Mouse (Mus musculus): ENCODE data around the gene Srcin1.

The Srcin1 gene

GRCm38 (mm10) chr11:97576136-97576906 is at the start of gene Srcin1:
Gene Srcin1, minus strand, starts transcription at chr11:97576186.
- DNase-seq = no peak

DNA sequence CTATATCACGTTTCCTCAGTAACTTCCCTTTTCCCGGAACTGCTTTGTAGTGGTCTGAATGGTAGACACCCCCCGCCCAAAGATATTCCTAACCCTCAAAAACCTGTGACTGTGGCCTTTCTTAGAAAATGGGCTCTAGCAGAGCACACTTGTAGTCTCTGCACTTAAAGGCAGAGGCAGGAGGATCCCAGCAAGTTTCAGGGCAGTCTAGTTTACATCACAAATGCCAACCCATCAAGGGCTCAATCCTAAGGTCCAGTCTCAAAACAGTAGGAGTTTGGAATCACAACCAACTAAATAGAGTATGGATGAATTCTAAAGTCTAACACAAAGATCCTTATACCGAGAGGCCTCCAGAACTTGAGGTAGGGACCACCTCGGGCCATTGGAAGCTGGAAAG is 49.6 kb upstream of the Srcin1 start:
- DNase-seq = no peak

- DNase-seq = no peak
These were observed 47.2 kb upstream of the Srcin1 start for GRCm38 (mm10) chr11:97623166-97623565.

- peak; percentile 72 for DNase-seq
These were observed 46.5 kb upstream of the Srcin1 start for GRCm38 (mm10) chr11:97622440-97622839.

DNA sequence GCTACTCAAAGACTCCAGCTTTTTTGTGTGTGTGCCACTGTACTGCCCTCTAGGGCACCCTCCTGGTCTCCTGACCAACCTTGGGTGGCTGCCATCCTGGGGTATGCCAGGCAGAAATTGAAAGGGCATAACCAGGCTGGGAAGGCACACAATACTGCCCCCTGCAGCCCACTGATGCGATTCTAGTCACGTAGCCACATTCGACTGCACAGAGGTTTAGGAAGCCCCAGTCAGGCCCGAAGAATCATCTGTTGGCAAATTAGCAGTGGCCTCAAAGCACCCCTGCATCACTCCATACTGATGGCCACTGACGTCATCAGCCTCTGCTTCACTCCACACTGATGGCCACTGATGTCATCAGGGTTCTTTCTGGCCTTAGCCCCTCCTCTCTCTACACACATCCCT is 43.4 kb upstream of the Srcin1 start:
- DNase-seq = peak; percentile 66

DNA sequence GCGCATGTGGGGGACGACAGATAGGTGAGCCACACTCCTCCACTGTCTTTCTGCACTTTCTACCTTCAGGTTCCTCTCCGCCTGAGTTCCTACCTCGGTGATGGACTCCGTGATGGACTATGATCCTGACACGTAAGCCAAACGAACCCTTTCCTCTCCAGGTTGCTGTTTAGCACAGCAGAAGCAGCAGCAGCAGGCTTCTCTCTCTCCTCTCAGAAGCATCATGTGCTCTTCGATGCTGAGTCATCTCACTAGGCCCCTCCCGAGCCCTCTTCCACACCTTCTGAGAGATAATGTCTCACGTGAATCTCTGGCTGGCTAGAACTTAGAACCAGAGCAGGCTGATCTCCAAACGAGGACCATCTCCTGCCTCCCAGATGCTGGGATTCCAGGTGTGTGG is 42.4 kb upstream of the Srcin1 start:
- no peak for DNase-seq

DNA sequence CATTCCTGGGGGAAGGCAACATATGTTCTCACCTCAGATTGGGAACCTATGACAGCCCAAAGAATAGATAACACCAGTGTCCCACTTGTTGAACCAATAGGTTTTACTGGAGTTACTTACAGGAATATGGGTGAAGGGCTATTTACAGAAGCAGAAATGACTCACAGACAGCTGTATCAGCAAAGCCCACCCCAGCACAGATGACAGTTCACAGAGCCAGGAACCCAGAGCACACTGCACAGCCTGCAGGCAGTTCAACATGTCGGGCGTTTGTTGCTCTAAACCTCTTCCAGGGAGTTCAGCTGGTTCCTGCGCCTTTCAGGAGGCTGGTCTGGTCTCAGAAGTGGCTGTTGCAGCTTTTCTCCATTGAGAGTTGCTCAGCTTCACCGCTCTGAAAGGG is 39.3 kb upstream of the Srcin1 start:
- no peak for DNase-seq

DNA sequence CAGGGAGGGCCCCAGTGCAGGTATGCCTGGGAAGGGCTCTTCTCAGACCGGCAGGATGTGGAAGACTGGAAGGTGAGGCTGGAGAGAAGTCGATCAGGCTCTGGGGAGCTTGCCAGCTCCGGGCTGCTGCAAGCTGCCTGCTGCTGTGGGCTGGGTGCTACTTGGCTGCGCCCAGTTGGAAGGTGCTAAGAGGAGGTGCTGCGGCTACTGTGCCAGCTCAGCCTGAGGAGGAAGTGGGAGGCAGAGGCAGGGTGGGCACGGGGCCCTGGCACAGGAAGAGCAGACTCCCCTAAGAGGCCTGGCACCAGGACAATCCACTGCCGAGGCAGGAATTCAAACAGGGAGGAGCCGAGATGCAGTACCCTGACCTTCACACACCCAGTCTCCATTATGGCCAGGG is 35.1 kb upstream of the Srcin1 start:
- no peak for DNase-seq

GRCm38 (mm10) chr11:97609743-97610142 is 33.8 kb upstream of the Srcin1 start:
- DNase-seq = no peak

- no peak for DNase-seq
These were observed 32.9 kb upstream of the Srcin1 start for GRCm38 (mm10) chr11:97608933-97609332.

GRCm38 (mm10) chr11:97607056-97607725 is 31.2 kb upstream of the Srcin1 start:
- no peak for DNase-seq

- DNase-seq = no peak
These were observed 27.9 kb upstream of the Srcin1 start for GRCm38 (mm10) chr11:97603891-97604290.

- no peak for DNase-seq
These were observed 26.2 kb upstream of the Srcin1 start for GRCm38 (mm10) chr11:97602223-97602622.

DNA sequence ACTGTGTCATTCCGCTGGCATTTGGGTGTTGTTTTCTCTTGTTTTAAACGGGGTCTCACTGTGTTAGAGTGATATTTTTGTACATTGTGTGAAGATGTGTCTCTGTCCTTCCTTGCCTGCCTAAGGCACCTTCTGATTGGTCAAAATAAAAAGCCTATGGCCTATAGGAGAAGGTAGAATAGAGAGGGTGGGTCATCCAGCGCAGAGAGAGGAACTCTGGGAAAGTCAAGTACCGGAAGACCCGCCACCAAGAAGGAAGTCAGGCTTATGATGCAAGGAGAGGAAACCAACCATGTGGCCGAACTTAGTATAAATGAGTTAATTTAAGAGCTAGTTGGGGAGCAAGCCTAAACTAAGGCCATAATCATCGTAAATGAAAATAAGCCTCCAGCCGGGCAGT is 23.1 kb upstream of the Srcin1 start:
- DNase-seq = no peak

GRCm38 (mm10) chr11:97597945-97598691 is 22.1 kb upstream of the Srcin1 start:
- DNase-seq = no peak

DNA sequence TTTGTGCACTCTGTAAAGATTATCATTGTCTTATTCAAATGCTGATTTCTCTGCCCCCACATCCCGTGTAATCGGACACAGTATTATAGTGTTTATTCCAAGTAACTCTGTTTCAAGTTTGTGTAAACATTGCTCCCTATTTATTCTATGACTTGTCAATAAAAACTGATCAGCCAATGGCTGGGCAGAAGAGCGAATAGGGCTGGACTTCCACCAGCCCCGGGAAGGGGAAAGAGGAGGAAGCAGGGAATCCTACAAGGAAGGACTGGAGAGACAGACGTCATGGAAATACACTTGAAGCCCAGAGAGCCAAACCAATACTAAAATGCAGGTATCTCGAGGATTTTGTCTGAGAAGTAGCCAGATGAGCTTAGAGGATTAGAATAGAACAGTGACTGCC is 18.1 kb upstream of the Srcin1 start:
- DNase-seq = no peak

- no peak for DNase-seq
These were observed 15.9 kb upstream of the Srcin1 start for GRCm38 (mm10) chr11:97591910-97592309.

- no peak for DNase-seq
These were observed 14.4 kb upstream of the Srcin1 start for GRCm38 (mm10) chr11:97590227-97590960.

DNA sequence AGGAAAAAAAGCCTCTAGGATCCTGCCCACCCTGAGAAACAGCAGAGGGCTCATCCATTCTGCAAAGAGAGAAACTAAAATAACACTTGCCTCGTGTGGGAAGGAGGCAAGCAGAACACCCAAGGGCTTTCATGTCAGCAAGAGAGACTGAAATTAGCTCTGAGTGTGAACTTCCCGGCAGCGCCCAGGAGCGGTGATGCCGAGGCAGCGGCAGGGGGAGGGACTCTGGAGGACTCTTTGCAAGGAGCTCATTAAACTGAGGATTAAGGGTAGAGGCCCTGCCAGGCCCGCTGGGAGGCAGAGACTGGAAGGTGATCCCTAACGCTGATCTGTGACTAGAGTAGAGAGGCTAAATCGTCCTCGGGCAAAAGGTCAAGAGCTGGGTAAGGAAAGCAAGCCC is 13.2 kb upstream of the Srcin1 start:
- DNase-seq = no peak

DNA sequence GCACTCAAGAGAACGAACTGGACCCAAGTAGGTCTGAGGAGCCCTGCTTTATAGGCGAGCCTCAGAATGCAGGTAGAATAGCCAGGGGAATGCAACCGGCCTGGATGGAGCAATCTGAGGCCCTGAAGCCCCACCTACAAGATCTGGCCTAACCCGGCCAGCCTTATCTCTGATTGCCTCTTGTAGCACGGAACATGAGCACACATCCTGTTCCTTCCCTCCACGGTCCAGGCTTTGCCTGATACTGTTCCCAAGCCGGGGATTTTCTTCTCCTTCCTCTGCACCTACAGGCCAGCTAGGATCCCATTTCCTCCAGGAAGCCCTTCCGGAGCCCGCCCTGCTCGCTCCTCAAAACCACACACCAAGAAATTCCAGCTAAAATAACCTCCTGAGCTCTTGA is 9.9 kb upstream of the Srcin1 start:
- no peak for DNase-seq

DNA sequence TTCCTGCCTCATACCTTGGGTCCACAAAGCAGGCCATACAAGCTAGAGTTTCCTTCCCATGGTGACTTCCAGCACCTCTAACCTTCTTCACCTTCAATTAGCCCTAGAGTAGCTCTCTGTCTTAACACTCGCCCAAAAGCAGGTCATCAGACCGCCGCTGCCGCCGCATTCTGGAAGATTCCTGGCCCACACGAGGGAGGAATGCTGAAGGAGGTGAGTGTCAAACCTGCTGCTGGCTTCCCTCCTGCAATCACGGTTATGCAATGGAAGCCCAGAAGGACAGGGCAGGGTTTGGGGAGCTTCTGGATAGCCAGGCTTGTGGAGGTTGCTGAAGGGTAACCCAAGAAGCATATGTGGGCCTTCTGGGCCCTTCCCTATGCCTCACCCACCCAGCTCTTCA is 8.5 kb upstream of the Srcin1 start:
- no peak for DNase-seq

DNA sequence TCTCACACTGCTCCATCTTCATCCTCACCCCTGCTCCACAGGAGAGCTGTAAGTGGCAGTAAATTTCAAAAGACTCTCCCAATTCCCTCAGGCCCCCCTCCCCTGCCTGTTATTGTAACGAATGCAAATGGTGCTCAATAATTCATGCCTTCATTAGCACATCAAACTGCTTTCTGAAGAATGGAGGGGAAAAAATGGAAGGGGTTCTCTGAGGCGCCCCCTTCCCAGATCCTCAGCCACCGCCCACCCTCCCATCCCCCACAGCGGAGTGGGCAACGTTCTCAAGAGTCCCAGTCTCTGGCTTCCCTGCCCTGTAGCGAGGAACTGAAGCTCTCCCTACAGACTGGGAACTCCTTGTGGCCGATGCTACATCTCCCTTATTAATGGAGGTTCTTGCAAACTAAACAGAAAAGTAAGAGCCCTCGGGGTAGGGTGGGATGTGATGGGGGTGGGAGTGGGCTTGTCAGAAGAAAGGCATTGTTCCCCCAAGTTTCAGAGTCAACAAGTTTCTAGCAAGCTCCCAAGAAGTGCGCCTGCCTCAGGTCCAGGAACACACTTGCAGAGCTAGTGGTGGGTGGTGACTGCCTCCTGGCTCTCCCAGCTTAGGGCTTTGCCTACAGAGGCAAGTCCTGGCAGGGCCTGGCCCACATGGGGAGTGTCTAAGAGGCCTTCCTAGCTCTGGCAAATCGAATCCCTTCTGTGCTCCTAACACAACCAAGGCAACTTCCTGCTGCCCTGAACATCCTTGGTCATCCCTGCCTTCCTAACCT is 3.3 kb upstream of the Srcin1 start:
- DNase-seq = peak; percentile 6

Measured in thymus, postnatal 4 days (tissue).